Mouse (Mus musculus): ENCODE results near the gene Ggct.

The Ggct gene

DNA sequence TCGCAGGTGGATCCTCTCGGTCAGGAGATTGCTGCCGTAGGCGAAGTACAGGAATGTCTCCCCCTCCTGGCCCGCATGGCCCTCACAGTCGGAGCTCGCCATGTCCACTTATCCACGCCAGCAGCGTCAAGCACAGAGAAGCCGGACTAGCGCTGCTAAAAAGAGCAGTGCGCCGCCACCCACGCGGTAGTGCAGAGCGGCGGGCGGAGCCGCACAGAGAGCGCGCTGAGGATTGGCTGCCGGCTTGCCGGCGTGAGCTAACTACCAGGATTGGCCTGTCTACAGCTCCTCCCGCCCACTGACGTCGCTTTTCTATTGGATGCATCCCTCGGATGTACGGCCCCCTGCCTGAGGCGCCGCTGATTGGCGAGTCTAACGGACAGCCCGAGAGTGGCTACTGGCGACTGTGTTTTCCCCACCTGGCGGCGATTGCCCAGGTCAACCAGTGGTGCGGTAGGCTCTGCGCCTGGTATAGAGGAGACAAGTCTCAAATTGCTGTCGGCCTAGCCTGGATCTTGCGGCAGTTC, at the start of gene Ggct:
Ggct (minus strand) TSS at position 217 of the 527 bp plus-strand sequence.
- peak; percentile 85 to 92 for DNase-seq

DNA sequence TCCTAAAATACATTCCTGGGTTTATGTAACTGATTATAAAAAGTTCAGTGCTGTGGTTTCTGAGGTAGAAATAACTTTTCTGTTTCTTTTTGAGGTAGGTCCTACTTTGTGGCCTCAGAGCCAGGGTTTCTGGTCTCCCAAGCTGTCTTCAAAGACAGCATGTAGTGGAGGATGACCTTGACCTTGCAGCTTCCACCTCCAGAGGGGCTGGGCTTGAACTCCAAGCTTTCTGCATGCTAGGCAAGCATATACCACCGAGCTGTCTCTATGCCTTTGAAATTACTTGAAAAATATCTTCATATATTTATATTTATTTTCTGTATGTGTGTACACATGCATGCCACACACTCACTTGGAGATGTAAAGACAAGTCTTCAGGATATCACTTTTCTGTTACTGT, 47.3 kb upstream of the Ggct start:
- DNase-seq, result no peak

DNA sequence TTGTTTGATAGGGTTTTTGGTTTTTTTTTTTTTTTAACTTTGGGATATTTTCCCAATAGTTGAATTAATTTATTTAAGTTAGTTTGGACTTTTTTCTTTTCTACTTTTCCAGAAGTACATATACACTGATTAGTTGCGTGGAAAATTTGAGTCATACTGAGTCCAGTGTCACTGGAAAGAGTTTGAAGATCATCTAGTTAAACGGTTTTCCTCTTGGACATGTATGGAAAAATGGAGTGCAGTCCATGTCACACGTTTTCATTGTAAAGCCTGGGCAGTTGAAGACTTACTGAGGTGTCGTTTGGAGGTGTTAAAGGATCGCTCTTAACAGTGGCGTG, 46.7 kb upstream of the Ggct start:
- no peak for DNase-seq

DNA sequence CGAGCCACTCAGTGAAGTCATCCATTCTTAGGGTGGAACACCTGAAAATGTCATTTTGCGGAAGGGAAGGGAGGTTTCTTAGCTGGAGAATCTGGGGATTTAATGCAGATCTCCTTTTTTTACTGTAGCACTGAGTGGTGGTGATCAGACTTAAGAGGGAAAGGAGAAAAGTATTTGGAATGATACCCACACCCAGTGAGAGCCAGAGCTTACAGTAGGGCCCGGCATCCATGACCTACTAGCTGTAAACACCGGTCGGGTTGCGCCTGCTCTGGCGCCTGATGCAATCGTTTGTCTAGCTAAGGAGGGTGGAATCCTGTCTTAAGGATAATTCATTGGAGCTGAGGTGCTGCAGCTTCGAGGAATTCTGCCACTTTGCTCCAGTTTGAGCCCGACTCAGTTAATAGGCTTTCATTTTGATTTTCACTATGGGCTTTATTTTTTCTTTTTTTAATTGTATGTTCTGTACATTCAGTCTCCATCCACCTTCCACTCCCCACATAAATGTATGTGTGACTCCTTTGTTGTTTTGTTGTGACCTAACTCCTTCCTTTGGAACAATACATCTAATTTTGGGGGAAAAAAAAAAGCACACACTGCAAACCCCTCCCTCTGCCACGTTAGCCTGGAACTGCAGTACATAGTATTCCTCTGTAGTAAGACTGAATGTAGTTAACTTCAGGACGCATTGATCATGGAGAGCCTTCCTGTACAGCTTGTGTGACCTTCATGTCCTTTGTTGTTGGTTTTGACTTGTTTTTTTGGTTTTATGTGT, 46.1 kb upstream of the Ggct start:
- DNase-seq, result no peak

DNA sequence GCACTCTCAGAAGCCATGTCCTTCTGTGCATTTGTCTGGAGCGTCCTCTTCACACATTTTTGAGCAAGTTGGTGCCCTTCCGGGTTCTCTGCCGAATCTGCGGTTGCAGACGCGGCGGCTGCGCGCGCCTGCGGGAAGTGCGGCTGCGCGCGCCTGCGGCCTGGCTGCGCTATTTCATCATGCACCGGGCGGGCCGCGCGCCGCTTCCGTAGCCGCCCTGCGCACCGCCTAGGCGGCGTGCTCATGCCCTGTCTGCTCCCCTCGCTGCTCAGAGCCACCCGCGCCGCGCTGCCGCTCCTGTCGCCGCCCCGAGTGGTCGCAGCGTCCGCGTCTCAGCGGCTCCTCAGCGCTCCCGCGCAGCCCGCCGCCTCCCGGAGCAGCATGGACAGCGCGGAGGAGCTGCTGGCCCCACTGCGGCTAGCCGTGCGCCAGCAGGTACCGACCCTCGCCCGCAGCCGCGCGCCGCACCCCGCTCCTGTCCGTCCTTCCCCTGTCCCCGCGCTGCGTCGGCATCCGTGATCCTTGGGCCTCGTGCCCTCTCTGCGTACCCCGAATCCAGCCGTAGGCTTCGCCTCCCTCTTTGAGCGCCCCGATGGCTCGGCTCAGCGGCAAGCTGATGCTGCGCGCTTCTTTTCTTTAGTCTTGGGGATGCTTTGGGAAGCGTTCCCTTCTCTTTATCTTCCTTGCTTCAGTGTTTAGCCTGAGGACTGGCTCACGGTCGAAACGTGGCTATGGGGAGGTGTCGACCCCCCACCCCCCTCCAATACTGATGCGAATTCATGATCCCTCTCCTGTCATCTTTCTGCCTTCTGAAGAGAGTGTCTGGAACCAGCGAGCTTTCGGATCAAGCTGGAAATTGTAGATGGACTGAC, 45.3 kb upstream of the Ggct start, which contains the start of gene Gars:
Gars (plus strand) TSS at position 209 of the 872 bp plus-strand sequence.
- peak; percentile 80 to 86 for DNase-seq

DNA sequence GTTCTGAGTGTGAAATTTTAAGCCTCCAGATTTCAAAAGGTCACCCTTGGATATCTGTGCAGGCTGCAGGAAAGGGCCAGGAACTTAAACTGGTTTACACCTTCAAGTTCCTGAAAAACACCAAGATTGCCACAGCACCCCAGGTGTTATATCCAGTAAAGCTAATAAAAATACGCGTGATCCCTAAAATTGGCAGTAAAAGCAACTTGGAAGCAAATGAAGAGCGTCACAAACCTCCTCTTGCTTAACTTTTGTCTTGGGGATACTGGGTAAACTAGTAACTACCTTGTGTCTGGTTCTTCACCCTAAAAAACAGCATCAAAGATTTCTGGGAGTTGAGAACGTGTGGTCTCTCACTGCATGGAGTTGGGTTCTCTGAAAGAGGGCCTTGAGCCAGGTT, 44.0 kb upstream of the Ggct start:
- no peak for DNase-seq

DNA sequence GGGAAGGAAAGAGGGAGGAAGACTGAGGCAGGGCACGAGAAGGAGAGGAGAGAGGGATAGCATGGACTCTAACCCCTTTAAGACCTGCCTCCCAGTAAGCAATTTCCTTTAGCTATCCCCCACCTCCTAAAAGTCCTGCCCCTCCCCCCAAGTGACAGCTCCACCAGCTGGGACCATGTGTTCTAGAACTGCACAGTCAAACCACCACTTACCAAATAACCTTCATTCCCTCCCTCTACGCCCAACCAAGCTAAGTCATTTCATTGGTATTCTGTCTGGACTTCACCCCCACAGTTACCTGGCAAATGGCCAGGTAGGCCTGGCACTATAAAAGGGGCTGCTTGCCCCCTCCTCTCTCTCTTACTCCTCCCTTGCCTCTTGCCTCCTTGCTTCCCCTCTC, 34.9 kb upstream of the Ggct start:
- DNase-seq, result no peak

DNA sequence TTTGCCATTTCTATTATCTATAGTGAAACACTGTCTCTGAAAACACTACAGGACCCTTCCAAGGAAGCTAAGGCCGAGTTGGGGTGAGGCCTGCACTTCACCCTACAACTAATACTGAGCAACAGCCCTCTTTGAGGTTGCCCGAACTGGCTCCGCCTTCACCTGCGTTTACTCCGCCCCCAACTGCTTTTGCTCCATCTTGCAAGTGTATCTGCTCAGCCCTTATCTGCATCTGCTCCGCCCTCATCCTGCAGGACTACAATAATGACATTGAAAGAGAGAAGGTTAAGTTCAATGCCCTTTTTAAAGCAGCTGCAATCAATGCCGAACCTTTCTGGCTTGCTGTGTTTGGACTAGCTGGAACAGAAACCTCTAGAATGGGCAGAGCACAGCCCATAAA, 29.1 kb upstream of the Ggct start:
- DNase-seq, result no peak

DNA sequence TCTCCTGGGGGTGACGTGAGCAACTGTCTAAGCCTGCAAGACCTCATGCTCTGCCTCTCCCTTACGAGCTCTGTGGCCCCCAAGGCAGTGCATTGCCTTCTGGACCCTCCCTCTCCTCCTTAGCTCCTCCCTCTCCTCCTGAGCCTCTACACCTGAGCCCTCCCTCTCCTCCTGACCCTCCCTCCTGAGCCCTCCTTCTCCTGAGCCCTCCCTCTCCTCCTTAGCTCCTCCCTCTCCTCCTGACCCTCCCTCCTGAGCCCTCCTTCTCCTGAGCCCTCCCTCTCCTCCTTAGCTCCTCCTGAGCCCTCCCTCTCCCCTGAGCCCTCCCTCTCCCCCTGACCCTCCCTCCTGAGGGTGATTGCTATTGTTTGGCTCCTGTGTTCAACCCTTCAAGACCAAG, 25.7 kb upstream of the Ggct start:
- no peak for DNase-seq

DNA sequence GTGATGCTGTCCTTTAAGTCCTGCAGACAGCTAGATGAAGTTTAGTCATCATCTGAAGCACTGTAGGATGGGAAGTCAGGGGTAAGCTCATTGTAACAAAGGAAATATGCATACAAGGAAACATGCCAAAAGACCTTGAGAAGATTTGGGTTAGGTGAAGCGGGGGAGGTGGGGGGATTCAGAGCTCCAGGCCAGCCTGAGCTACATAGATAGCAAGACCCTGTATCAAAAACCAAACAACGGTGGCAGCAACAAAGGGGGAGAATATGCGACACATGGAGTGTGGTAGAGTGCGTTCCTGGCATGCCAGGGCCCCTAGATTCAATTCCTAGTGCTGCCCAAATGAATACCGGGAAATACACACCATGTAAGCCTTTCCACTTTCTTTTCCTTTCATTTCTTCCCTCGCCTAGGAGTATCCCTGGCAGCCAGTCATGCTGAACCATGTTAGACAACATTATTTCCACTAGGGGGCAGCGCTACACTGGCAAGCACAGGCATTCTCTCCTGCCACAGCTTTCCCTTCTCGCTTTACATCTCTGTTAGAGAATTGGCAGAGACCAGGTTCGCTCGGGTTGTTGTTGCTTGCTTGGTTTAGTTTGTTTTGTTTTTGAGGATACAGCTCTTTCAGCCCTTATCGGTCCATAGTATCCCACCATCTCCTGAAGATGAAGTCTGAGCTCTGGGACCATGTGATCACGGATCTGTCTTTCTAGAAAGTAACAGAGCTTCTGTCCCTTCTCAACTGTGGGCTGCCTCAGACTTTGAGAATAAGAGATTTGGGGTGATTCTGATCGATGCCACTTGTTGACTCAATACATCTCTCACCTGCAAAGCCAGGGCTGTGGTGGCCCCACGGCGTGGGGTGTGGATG, 24.2 kb upstream of the Ggct start:
- peak in 1 of 2 experiments; percentile 27 for DNase-seq

DNA sequence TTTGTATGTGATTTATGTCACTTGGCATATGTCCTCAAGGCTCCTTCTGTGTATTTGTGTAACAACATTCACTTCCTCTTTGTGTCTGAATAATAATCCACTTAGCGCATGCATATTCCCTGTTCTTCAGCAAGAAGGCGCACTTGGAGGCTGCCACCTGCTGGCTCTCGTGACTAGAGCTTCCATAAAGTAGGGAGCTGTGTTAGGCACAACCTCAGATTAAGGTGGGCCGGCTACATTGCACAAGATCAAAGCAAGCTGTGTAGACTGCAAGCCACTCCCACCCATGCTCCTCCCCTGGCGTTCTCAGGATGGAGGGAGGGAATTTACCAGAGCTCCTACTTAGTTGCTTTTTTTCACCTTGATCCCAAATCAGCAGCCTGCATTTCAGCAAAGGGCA, 23.5 kb upstream of the Ggct start:
- peak; percentile 20 to 40 for DNase-seq

DNA sequence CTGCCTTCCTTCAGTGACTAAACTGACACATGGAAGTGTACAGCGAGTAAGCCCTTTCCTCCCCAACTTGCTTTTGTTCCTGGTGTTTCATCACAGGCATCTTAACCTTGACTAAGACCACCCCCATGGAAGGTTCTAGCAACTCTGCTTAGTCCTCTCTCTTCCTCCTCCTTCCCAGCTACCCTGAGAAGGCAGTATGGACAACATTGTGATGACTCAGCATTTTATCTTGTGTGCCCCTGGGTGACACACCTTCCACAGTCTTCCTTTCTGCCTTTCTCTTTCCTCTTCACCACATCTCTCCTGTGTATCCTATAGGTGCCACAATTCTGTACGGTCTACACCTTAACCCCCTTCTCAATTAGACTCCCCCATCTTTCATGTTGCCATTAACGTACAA, 21.4 kb upstream of the Ggct start:
- no peak for DNase-seq

DNA sequence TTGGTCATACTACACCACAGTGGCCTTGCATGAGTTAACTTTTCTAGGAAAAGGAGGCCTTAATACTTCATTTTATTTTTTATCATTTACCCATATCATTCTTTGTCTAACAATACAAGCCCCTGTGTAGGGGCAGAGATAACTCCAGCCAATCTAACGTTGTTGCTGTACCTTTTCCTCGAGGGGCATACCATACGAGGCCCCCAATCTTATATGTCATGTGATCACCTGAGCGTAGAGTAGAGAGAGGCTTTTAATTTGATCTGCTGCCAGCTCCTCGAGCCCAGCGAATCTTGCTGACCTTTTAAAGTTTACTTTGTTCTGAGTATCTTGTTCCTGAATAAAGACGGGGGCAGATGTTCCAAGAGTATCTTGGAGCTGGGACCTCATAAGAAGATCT, 19.8 kb upstream of the Ggct start:
- no peak for DNase-seq

DNA sequence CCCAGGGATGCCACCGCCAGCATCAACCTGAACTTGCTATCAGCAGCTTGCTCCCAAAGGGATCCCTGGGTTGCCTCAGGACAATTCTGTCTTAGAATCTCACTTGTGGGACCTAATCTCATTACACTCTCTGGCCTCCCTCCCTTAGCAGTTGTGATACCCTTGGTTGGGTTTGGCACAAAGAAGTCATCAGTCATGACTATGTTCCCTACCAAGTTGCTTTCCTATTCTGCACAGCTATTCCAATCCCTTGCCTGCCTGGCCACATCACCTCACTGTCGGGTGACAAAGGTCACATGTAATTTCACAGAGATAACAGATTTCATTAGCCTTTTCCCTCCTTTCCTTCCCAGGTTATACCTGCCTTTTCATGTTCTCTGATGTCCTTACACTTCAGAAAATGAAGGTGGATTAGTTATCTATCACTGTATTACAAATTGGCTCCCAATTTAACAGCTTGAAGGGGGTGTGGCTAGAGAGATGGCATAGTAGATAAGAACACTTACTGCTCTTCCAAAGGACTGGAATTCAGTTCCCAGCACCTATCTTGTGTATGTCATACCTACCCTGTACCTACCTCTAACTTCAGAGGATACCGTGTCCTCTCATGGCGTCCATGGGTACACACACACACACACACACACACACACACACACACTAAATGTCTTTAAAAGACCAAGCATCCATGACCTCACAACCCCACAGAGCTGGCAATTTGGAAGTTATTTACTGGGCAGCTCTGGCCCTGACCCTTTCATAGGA, 17.8 kb upstream of the Ggct start:
- no peak for DNase-seq

DNA sequence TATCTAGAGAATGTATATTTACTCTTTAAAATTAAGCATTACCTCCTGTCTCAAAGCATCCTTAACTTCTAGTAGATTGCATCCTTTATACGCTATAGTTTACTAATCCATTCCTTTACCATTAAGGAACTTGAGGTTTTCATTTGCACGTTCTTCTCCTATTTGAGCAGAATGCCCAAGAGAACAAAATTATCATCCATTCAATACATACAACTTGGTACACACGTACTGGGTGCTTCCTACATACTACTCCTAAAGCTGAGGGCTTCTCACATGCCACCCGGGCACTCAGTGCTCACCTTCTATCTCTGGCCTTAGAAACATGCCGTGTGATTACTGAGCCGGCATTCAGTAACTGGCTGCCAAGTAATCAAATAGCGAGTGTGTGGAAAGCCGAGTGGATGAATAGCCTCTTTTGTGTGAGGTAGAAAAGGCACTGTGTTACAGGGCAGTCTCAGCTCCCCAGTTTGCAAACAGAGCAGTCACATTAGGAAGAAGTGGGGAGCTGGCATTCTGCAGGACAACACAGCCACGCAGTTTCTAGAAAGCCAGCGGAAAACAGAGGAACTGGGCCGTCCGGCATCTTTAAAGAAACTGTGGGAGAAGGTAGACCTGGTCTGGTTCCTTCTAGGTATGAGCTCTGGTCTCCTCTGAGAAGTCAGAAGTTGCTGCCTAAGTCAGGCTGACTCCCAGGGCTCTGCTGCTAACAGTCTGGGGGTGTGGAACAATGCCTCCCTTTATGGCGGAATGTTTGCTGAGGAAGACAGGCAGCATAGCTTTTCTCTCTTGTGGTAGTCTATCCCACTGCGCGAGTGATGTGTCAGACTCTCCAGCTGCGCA, 16.9 kb upstream of the Ggct start:
- DNase-seq, result no peak

DNA sequence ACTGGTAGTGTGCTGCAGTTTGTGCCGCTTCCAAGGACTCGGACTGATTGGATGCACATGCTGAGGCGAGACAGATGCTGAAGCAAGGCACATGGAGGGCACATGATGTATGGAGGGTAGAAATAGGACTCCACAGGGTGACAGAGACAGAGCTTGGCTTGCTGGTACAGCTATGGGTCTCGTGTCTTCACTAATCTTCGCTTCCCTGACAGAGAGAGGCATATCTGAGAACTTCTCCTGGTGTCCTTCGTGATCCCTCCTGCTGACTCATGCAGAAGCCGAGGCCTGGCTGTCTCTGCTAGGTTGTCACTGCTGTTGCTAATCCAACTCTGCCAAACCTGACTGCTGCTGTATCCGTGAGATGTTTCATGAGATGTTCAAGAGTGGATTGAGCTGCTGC, 15.7 kb upstream of the Ggct start:
- DNase-seq, result no peak

DNA sequence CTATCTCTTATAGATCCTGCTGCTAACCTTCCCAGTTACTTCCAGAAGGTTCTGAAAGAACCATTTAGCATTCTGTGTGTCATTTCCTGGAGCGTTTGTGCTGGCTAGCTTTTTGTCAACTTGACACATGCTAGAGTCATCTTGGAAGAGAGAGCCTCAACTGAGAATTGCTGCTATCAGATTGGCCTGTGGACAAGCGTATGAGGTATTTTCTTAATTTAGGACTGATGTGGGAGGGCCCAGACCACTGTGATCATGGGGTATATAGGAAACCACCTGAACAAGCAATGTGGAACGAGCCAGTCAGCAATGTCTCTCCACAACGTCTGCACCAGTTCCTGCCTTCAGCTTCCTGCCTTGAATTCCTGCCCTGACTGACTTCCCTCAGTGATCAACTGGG, 10.8 kb upstream of the Ggct start:
- DNase-seq, result no peak

DNA sequence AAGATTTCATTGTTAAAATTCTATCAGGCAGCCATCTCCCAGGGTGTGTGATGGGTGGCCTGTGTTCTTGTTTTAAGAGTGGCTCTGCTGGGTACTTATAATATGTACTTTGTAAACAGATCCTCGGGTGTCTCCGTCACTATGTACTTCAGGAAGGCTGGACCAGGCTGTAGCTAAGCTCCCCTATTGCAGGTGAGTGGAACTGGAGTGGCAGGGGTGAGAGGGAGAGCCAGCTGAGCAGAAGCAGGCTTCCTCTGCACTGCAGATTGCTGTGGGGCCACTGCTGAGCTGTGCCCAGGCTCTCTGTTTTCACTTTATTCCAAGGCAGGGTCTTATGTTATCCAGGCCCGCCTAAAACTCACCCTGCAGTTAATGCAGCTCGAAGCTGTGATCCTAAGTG, 9.7 kb upstream of the Ggct start:
- DNase-seq, result no peak

DNA sequence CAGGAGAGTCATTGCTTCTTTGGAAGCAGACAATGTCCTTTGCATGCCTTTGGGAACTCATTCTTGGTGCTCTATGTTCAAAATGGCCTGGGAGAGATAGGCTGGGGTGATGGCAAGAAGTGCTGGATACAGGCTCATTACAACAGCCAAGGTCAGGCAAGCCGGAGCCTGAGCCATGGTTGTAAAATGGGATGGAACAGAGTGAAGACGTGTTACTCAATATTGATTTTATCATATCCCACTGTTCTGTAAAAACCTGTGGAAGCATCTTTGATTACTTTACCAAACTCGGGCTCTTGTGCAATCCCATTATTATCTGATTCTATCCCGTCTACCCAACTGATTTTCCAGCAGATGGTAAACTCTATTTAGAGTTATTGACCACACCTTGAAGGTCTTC, 8.6 kb upstream of the Ggct start:
- no peak for DNase-seq

DNA sequence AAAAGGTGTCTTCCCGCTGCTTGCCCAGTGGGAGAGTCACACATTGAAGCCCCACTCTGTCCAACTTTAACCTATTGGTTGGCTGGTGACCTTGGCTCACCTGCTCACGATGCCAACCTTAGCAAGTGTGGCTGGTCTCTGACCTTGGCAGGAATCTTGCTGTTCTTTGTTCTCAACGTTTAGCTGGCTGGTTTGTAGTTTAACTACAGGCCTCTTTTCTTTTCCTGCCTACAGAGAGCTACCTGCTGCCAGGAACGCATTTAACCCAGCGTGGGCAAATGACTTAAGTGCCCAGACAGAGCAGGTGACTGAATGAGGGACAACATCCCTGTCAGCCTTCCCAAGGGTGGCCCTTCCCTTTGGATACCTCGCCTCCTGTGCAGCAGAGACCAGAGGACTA, 5.0 kb upstream of the Ggct start:
- no peak for DNase-seq

DNA sequence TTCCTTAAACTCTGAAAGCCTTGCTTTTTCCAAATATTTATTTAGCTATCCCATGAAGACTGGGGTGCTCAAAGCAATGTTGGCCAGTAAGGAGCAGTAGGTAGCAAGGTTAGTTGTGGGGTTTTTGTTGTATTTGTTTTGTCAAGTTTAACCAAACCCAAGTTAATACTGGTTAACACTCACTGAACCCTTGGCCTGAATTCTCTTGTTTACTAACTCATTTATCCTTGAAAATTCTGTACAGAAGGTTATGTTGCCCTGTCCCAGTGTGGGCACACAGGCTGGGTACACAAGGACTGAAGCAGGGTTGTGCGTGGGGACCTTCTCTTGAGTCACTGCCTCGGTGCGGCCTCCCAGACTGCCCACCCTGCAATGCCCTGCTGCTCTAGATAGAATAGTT, 3.6 kb upstream of the Ggct start:
- no peak for DNase-seq
